Mouse (Mus musculus) hindbrain, embryonic 11.5 days (tissue): Measurements from ENCODE around the gene Pias1. TPM values are rescaled to one million over a fixed set of nuclear protein-coding genes. Genes with fewer than 3 reads are reported as not detected.

Source experiments
- ATAC-seq: fragments of 200-750 bp; cut with Nextera tagmentation; 2 replicates; pipeline ENCODE4 v1.8.0; 2017; ENCODE audit warnings: mild to moderate bottlenecking, moderate TSS enrichment, moderate library complexity; ENCODE audit not compliant: low FRiP score
- DNase-seq: peaks from one replicate; pipeline ENCODE4 v3.0.0-alpha.2; 2015; ENCODE audit warnings: low spot score
- H3K27ac ChIP-seq: fragments of 300-500 bp; sonication (generic); 2 replicates; pipeline ENCODE4 v1.5.1; 2014; ENCODE audit warnings: mild to moderate bottlenecking, low read depth, low read length
- H3K27me3 ChIP-seq: fragments of 300-500 bp; sonication (generic); 2 replicates; pipeline ENCODE4 v1.6.1; 2014; ENCODE audit warnings: mild to moderate bottlenecking, low read length, moderate library complexity, mixed read lengths; ENCODE audit not compliant: control insufficient read depth, insufficient read depth
- H3K36me3 ChIP-seq: fragments of 300-500 bp; sonication (generic); 2 replicates; pipeline ENCODE4 v1.6.1; 2014; ENCODE audit warnings: mild to moderate bottlenecking, low read length, moderate library complexity, mixed read lengths; ENCODE audit not compliant: control insufficient read depth, insufficient read depth
- H3K4me1 ChIP-seq: fragments of 300-500 bp; sonication (generic); replicated peaks from 2 replicates; pipeline ENCODE4 v1.6.1; 2014; ENCODE audit warnings: low read length, mixed read lengths; ENCODE audit not compliant: control insufficient read depth, insufficient read depth
- H3K4me2 ChIP-seq: fragments of 300-500 bp; sonication (generic); replicated peaks from 2 replicates; pipeline ENCODE4 v1.6.1; 2014; ENCODE audit warnings: mild to moderate bottlenecking, low read depth, low read length
- H3K4me3 ChIP-seq: fragments of 300-500 bp; sonication (generic); 2 replicates; pipeline ENCODE4 v1.5.1; 2014; ENCODE audit warnings: low read depth, low read length
- H3K9ac ChIP-seq: fragments of 300-500 bp; sonication (generic); 2 replicates; pipeline ENCODE4 v1.6.1; 2014; ENCODE audit warnings: low read depth, low read length
- H3K9me3 ChIP-seq: fragments of 300-500 bp; sonication (generic); 2 replicates; pipeline ENCODE4 v1.6.1; 2016; ENCODE audit warnings: low read length; ENCODE audit not compliant: control insufficient read depth
- WGBS: fragments of 180-500 bp; shearing (Covaris S2); extraction: QIAGEN DNeasy Blood & Tissue Kit; methylation state at CpG from one replicate; pipeline ENCODE4 v1.1.7; 2014; 5-methylcytosine and 5-hydroxymethylcytosine counted together
- polyA plus RNA-seq: library from polyadenylated mRNA; unstranded; fragments of >200 nt; fragmentation: Nextera tagmentation; extraction: Ambion mirVana; gene quantifications from 2 replicates; pipeline ENCODE4 v1.2.1, GENCODE M21; 2014

Gene Pias1
- polyA plus RNA-seq, 1 experiment from 2014 or later = 71.5 TPM

- peak within 1 kb of the TSS; percentile 53 for H3K4me3 ChIP-seq
- peaks cover 6% of the 10 kb centered on the region; the same call in 1 of the 2 replicates for H3K4me1 ChIP-seq
- DNase-seq (peak; percentile 79), ATAC-seq (peak; percentile 88)
- under 1% methylated on average over 36 of the region's 48 CpGs for WGBS
- H3K27me3 ChIP-seq = no peaks in the 10 kb centered on the region
- H3K36me3 ChIP-seq = no peaks in the 10 kb centered on the region
- no peaks in the 10 kb centered on the region for H3K9me3 ChIP-seq
- H3K9ac ChIP-seq = peak within 1 kb of the TSS; percentile 77
- peak within 1 kb of the TSS; percentile 74 for H3K4me2 ChIP-seq
- peak within 1 kb of the TSS; percentile 72 for H3K27ac ChIP-seq
Measured at GRCm38 (mm10) chr9:62838506-62839171, 149.1 kb downstream of the Pias1 start, which contains the start of gene Cln6. TSS of gene Cln6 (plus strand) at chr9:62838785.

DNA sequence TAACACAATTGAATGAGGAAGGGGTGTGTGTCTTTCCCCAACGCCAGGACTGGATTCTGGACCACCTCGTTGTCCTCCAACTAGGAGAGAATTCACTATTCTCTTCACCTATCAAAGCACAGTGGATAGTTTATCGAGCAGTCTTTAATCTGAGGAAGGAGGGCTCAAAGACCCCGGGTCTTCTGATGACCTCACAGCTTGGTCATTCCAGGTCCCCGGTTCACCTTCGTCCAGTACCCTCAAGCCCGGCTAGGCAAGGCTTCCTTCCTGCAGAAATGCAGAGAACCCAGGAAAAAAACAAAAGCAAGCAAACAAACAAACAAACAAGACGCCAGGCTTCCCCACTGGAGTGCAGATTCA lies 149.6 kb downstream of the Pias1 start:
- Histone ChIP-seq H3K9ac (0 out of 2 replicates have a peak overlapping the region, but pooled peaks have one; percentile 19), H3K4me2 (peak overlapping the region; percentile 74), H3K27ac (no peak overlapping the region), H3K36me3 (no peaks in the 10 kb centered on the region), H3K9me3 (no peaks in the 10 kb centered on the region), H3K4me3 (peak overlapping the region; percentile 53), H3K27me3 (no peaks in the 10 kb centered on the region), H3K4me1 (peaks cover 6% of the 10 kb centered on the region; the same call in 1 of the 2 replicates)
- DNase-seq = no peak
- 19% methylated on average over 8 of the region's 8 CpGs for WGBS
- ATAC-seq = peak; percentile 54

DNA sequence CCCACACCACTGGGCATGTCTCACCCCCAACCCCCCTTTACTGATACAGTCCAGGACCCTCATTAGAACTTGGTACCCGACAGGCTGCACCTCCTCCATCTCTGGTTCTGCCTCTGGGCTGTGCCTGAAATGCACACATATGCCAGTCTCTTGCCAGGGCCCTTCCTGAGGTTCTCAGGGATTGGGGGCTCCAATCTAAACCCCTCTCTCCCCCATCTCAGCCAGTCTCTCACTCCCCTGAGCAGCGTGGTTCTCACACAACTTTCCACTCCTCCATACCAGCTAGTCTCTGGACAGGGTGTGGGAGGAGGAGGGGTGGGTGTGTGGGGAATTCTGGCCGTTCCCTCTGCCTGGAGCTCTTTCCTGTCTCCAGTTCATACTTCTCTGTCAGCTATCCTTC lies 150.1 kb downstream of the Pias1 start:
- Histone ChIP-seq H3K4me3 (no peak overlapping the region), H3K9ac (no peak overlapping the region), H3K27ac (no peak overlapping the region), H3K4me1 (peaks cover 6% of the 10 kb centered on the region; the same call in 1 of the 2 replicates), H3K27me3 (no peaks in the 10 kb centered on the region), H3K4me2 (no peak overlapping the region), H3K36me3 (no peaks in the 10 kb centered on the region), H3K9me3 (no peaks in the 10 kb centered on the region)
- DNase-seq (no peak), ATAC-seq (no peak)
- WGBS = 57% methylated on average over 3 of the region's 3 CpGs

DNA sequence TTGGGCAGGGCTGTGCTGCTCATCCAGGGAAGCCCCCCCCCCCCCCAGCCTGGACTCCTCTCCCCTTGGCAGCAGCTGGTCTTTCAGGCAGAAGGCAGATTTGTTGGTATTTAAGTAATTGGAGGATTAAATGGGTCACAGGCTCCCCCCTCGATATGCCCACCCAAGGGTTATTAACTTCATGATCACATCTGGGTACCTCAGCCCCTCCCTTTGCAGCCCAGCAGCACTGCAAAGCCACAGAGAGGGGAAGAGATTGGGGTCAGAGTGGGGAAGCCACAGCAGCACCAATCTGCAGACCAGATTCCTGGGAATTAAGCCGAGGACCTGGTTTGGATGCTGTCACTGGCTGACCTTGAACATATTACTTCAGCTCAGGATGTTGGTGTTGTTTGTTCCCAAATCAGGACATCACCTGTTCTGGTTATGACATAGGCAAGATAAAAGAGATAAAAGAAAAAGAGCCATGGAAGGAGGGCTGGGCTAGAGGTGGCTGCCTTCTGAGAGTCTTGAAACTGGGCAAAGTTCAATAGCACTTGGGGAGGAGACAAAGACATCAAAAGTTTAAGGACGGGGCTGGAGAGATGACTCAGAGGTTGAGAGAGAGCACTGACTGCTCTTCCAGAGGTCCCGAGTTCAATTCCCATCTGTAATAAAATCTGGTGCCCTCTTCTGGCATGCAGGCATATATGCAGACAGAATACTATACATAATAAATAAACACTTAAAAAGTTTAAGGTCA lies 151.8 kb downstream of the Pias1 start:
- ATAC-seq (no peak), DNase-seq (no peak)
- WGBS = 67% methylated on average over 4 of the region's 4 CpGs
- Histone ChIP-seq H3K4me3 (no peak overlapping the region), H3K27me3 (no peaks in the 10 kb centered on the region), H3K36me3 (no peaks in the 10 kb centered on the region), H3K9me3 (no peaks in the 10 kb centered on the region), H3K4me1 (peaks cover 6% of the 10 kb centered on the region; the same call in 1 of the 2 replicates), H3K4me2 (no peak overlapping the region), H3K9ac (no peak overlapping the region), H3K27ac (no peak overlapping the region)

GRCm38 (mm10) chr9:62834906-62835305 lies 152.8 kb downstream of the Pias1 start:
- Histone ChIP-seq H3K36me3 (no peaks in the 10 kb centered on the region), H3K9me3 (no peaks in the 10 kb centered on the region), H3K9ac (no peak overlapping the region), H3K27ac (no peak overlapping the region), H3K27me3 (no peaks in the 10 kb centered on the region), H3K4me1 (peaks cover 6% of the 10 kb centered on the region; the same call in 1 of the 2 replicates), H3K4me3 (no peak overlapping the region), H3K4me2 (no peak overlapping the region)
- ATAC-seq (no peak), DNase-seq (no peak)
- WGBS = 84% methylated on average over 5 of the region's 5 CpGs

DNA sequence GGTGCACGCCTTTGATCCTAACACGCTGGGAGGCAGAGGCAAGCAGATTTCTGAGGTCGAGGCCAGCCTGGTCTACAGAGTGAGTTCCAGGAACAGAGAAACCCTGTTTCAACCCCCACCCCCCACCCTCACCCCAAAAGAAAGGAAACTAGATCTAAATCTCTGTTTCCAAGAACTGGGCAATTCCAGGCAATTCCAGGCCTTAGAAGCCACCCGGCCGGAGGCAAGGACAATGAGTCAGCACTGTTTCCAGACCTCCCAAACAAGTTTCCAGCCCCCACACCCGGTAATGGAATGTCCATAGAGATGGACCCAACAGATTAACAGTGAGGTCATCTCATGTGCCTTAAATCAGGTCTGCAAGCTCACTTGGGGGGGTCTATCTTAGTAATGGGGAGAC lies 157.8 kb downstream of the Pias1 start:
- Histone ChIP-seq H3K4me1 (no peaks in the 10 kb centered on the region; the same call in 1 of the 2 replicates), H3K36me3 (no peaks in the 10 kb centered on the region), H3K27me3 (no peaks in the 10 kb centered on the region), H3K9ac (no peak overlapping the region), H3K27ac (no peak overlapping the region), H3K4me2 (no peak overlapping the region), H3K9me3 (no peaks in the 10 kb centered on the region), H3K4me3 (no peak overlapping the region)
- DNase-seq = no peak
- ATAC-seq = no peak
- WGBS = 83% methylated on average over 6 of the region's 6 CpGs

- Histone ChIP-seq H3K4me1 (no peaks in the 10 kb centered on the region; the same call in 1 of the 2 replicates), H3K4me3 (peak overlapping the region; percentile 1; the same call in 1 of the 2 replicates), H3K4me2 (peak overlapping the region; percentile 38), H3K9me3 (no peaks in the 10 kb centered on the region), H3K27me3 (no peaks in the 10 kb centered on the region), H3K9ac (no peak overlapping the region), H3K27ac (no peak overlapping the region; the same call in 1 of the 2 replicates), H3K36me3 (no peaks in the 10 kb centered on the region)
- DNase-seq = peak; percentile 98
- peak; percentile 93 for ATAC-seq
- WGBS = under 1% methylated on average over 23 of the region's 23 CpGs
Measured at GRCm38 (mm10) chr9:62828662-62829086, 159.1 kb downstream of the Pias1 start.
